Mouse (Mus musculus) adrenal gland (tissue): ENCODE data around the gene Tubb1.

ENCODE experiments used
- intact Hi-C: fragments of 180-260 bp; cut with DNase I; formaldehyde crosslinking; loops from one replicate; pipeline ENCODE4 v1.15.1; 2025

Tubb1 gene

GRCm38 (mm10) chr2:174442460-174442859 is 8.0 kb upstream of the Tubb1 start:
- intact Hi-C loops = no loop called here

DNA sequence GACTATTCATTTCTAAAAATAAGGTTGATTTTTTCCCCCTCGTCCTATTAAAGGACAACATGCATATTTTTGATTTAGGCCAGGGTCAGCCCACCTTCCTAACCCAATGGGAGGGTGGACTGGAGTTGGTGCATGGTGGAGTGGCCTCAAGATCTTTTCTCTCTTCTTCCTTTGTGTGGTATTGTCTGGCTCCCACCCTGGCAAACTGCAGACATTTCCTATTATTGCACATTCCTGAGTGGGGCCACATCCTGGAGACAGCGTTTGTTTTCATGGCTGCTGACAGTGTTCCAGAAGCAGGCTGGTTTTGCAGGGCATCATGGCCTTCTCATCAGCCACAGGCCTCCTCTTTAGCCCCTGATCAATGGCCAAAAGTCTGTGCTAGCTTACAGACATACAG is 7.4 kb upstream of the Tubb1 start:
- intact Hi-C loops = no loop called here

GRCm38 (mm10) chr2:174444359-174444758 is 6.1 kb upstream of the Tubb1 start:
- intact Hi-C loops = no loop called here

- intact Hi-C loops = no loop called here
Measured at GRCm38 (mm10) chr2:174445018-174445417, 5.5 kb upstream of the Tubb1 start.

DNA sequence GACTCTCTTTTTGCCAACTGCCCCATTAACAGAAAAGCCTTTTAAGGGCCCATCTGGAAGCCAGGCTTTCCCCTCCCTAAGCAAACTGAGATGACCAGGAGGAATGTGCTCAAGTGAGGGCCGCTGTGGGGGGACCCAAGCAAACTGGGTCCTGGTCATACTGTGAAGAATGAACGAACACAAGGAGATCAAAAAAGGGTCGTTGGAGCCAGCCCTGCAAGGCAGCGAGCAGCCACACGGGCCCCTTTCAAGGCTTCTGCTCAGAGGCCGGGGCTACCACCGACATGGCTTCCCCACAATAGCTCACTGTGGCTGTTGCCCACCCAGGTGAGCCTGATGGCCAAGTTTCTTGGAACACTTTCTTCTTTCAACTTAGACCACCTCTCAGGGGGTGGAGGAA is 4.0 kb upstream of the Tubb1 start:
- intact Hi-C loops = no loop called here

GRCm38 (mm10) chr2:174446905-174447304 is 3.6 kb upstream of the Tubb1 start:
- intact Hi-C loops = no loop called here

DNA sequence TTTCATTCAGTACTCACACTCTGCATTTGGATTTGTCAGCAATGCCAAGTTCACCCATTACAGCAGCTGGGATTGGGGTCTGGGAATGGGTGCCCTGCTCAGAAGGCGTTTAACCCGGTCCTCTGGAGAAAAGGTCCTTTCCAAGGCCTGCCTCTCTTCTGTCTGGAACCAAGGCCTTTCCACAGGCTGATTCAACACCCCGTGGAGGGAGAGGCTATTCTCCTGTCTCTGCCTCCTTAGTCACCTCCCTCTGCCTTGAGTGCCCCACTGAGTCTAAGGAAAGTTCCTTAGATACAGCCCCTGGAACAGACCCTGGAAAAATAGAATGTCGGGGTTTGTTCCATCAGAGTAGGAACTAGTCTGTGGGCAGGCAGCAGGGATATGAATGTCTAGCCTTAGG is 2.1 kb upstream of the Tubb1 start:
- intact Hi-C loops = no loop called here

DNA sequence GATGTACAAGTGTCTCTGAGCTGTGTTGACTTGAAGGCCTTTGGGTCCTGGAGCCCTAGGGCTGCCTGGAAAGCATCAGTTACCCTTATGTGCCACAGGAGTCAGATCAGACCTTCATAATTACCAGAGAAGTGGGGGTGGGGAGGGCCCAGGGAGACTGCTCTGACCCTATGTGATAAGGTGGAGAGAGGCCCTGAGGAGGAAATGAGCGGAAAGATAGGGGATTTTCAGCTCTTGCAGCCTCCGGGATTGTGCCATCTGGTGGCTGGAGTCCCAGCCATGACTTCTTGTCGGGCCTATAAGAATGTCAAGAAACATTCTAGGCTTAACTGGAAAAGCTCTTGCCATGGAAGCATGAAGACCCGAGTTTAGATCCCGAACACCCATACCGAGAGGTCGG is 3.2 kb downstream of the Tubb1 start:
- intact Hi-C loops = loop anchor here (2.0 kb wide), 1 partner anchor 141 kb away; no protein-coding TSS in a partner anchor

DNA sequence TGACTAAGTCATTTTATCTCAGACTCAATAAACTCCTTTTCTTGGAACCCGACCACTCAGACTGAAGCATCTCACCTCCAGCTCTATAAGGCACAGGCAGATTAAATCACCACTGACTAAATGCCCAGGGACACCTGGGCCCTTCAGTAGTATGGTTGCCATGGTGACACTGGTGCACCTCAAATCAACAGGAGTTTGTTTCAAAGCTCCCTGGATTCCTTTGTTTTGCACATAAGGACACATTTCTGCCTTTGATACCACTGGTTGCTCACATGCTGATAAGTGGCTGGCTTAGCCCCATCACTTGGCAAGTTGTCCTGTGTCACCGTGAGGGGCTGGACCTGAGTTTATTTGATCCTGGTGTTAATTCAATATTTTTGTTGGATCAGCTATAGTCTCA is 8.9 kb downstream of the Tubb1 start:
- intact Hi-C loops = no loop called here

- intact Hi-C loops = loop anchor here (5.0 kb wide), 1 partner anchor 136 kb away; no protein-coding TSS in a partner anchor
Measured at GRCm38 (mm10) chr2:174463370-174463769, 12.9 kb downstream of the Tubb1 start.

DNA sequence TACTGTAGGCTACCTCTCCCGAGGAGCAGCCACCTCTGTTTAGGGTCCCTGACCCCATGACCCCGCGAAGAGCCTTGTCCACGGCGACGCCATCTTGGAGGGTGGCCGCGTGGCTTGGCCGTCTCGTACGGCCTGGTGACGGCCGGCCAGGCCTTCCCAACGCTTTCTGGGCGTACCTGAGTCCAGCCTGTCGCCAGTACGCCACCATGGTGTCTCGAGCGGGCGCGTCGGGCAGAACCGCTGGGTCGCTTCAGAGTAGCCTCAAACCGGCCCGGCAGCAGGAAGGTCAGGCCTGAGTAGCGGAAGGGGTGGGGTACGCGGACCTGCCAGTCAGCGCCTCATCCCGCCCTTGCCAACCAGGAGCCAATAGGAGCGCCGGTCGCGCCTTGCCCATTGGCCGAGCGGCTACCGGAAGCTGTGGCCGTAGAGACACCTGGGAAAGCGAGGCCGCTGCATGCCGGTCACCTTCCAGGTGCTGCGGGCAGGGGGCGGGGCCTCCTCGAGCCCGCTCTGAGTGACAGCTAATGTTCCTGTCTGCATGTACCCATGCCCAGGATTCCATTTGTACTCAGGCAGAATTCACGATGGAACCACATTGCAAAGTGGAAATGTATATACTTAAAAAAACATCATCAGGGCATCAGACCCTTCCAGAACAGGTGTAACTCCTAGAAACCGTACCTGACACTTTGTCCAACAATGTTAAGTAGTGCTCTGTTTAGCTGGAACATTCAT is 13.5 kb downstream of the Tubb1 start, which contains the start of gene Atp5e:
Gene Atp5e, minus strand, starts transcription at position 317 of the 735 bp plus-strand sequence.
- intact Hi-C loops = loop anchor here (5.0 kb wide), 1 partner anchor 137 kb away; no protein-coding TSS in a partner anchor

GRCm38 (mm10) chr2:174470333-174470732 is 19.8 kb downstream of the Tubb1 start:
- intact Hi-C loops = no loop called here

- intact Hi-C loops = no loop called here
Measured at GRCm38 (mm10) chr2:174470786-174471405, 20.4 kb downstream of the Tubb1 start.

GRCm38 (mm10) chr2:174472407-174472806 is 21.9 kb downstream of the Tubb1 start:
- intact Hi-C loops = no loop called here

GRCm38 (mm10) chr2:174472818-174473549 is 22.5 kb downstream of the Tubb1 start, which contains the start of gene Prelid3b:
Prelid3b (minus strand) TSS chr2:174473081.
- intact Hi-C loops = no loop called here

DNA sequence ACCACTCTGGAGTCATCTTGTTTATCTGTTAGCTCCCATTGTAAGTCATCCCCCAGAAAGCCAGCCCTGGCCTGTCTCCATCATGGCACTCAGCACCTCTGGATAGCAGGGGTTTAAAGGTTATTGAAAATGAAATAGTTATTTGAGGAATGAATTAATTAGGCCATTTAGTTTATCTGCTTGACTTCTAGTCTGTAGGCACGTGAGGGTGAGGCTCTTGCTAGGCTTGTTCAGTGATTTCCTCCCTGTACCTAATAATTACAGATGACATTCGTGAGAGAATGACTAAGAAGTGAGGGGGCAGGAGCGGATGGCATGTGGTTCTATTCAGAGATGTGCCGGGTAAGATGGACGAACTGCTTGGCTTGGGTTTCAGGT is 23.0 kb downstream of the Tubb1 start:
- intact Hi-C loops = no loop called here

DNA sequence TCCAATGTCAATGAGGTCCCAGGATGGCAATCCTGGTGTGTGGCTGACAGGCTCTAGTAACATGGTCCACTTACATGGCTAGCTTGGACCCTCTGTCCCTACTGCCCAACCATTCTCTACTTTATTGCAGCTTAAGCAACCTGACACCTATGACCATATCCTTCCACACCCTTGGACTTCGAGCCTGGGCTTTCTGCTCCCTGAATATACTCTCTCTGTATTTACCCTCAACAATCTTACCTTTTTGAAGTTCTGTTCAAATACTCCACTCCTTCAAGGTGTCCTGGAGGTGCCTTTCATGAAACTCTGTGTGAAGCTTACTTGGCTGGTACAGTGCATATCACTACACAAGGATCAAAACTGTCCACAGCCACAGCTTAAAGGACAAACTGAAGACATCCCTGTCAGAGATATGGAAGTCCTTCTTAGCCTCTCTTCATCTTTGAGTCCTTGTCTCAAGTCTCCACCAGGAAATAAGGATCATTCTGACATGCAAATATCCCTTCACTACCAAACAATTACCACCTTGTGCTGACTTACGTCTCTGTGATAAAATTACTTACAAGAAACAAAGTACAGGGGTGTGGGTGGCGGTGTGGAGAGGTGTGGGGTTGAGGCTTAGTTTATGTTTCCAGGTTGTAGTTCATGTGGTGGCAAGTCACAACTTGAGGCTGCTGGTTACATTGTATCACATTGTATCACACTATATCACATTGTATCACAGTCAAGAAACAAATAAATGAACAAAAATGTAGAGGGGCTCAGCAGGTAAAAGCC is 27.2 kb downstream of the Tubb1 start:
- intact Hi-C loops = no loop called here

DNA sequence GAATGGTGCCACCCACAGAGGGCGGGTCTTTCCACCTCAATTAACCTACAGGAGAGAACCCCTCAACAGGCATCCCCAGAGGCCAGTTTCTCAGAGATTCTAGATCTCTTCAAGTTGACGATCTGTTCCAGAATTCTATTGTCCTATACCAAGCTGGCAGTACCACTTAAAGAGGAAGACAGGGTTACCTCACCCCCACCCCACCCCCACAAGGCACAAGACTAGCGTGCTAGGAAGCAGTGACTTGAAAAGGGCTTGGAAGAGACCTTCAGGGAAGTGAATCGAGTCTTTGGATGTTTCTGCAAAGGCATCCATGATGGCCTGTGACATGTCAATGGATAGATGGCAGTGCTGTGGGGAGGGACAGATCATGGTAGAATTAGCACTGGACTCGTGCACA is 28.3 kb downstream of the Tubb1 start:
- intact Hi-C loops = no loop called here

GRCm38 (mm10) chr2:174487005-174487404 is 36.5 kb downstream of the Tubb1 start:
- intact Hi-C loops = loop anchor here (10.0 kb wide), 1 partner anchor 368 kb away; no protein-coding TSS in a partner anchor

GRCm38 (mm10) chr2:174492858-174493257 is 42.4 kb downstream of the Tubb1 start:
- intact Hi-C loops = loop anchor here (2.0 to 5.0 kb wide), 2 partner anchors 164 to 182 kb away; no protein-coding TSS in a partner anchor
